ENCODE assay signal across 18 mouse cellular contexts in the genomic region with DNA sequence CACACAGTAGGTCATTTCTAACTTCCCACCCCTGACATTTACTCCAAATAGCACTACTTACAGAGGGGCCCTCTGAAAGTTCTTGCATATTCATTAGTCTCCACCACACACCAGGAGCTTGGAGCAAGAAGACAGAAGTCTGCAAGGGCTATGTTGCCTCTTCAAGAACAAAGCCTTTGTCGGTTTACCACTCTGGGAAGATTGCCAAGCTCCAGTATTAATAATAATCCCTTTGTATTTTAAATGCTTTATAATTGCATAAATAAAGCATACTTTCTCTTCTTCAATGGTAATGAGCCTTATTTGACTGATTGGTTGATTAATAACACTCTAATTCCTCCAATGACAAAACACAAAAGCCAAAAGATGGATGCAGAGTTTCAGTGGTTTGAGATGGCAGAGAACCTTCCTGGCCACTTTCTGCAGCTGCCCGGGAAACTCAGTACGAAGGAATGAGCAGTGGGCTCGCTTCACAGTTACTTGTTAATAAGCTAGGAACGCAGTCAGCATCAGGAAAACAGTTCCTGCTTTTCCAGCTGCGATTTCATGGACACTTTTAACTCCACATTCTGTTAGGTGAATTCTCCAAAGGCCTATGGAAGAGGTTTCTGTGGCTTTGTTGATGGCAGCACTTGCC.
DNase-seq lines count a peak whose midpoint lies in the region; ATAC-seq and TF ChIP-seq lines count a peak whose summit lies in the region.
"Had no signal": no experiment of that assay in that cellular context is flagged by ENCODE, and none has a peak within 500 bp of the region (broad histone marks: within the 10 kb centered on the region; RNA-seq: fewer than 3 reads in every experiment).

No protein-coding gene starts in this region.

- no peaks in the 10 kb centered on the region for H3K4me1 ChIP-seq in kidney, postnatal 0 days (replicated peaks; ENCODE audit: insufficient read depth, low read length)
- no peaks in the 10 kb centered on the region for H3K4me1 ChIP-seq in forebrain, postnatal 0 days (ENCODE audit: insufficient read depth)
- peaks cover 7% of the 10 kb centered on the region; the same call in 1 of the 2 replicates for H3K4me1 ChIP-seq in limb, embryonic 14.5 days (ENCODE audit: control insufficient read depth, insufficient read depth, low read length)
- H3K4me1 ChIP-seq in heart, adult 2 months (ENCODE audit: control insufficient read depth, insufficient read depth, low read length) = no peaks in the 10 kb centered on the region
- H3K4me1 ChIP-seq: intestine, embryonic 15.5 days; liver, embryonic 13.5 days; megakaryocyte, embryonic 14.5 days had no signal

- no peaks in the 10 kb centered on the region for H3K79me2 ChIP-seq in heart, adult 2 months (replicated peaks; ENCODE audit: control insufficient read depth, insufficient read depth, low read length)

- intact Hi-C loops in heart, adult 2 months (cut with DNase I) = no loop called here

- no peak overlapping the region for H3K9ac ChIP-seq in kidney, postnatal 0 days (ENCODE audit: low read depth, low read length)
- no peak overlapping the region for H3K9ac ChIP-seq in forebrain, postnatal 0 days
- H3K9ac ChIP-seq in limb, embryonic 14.5 days (ENCODE audit: low read depth, low read length, severe bottlenecking) = no peak overlapping the region
- H3K9ac ChIP-seq in heart, adult 2 months (ENCODE audit: low read depth, low read length) = no peak overlapping the region
- H3K9ac ChIP-seq: intestine, embryonic 15.5 days; liver, embryonic 13.5 days had no signal

- TF ChIP-seq POLR2A in limb, embryonic 14.5 days (IDR thresholded peaks at IDR 0.05; ENCODE audit: borderline replicate concordance, extremely low read depth, insufficient read depth, insufficient read length) = no peak
- no peak for TF ChIP-seq POLR2A in heart, adult 2 months (IDR thresholded peaks at IDR 0.05; ENCODE audit: insufficient read depth, low read depth, low read length)

- peak; percentile 18 for DNase-seq in kidney, postnatal 0 days (ENCODE audit: low spot score)
- DNase-seq in kidney, postnatal 14 days = no peak
- peak; percentile 23 for DNase-seq in fibroblast of lung, adult 2 months (ENCODE audit: low read depth)
- DNase-seq in forebrain, postnatal 0 days = no peak
- peak; percentile 29 for DNase-seq in limb, embryonic 14.5 days (ENCODE audit: low spot score)
- no peak for DNase-seq in spleen, postnatal 4 days (ENCODE audit: low spot score in 2 of 2)
- no peak for DNase-seq in gastrocnemius, adult 18-20 months (ENCODE audit: low spot score)
- DNase-seq in heart, adult 2 months = no peak
- DNase-seq: adrenal gland, postnatal 10 days; cerebellum, adult 8-10 months; heart, postnatal 10 days; kidney, postnatal 10 days; layer of hippocampus, adult 9-11 months; liver, embryonic 13.5 days had no signal

- ATAC-seq in kidney, postnatal 0 days (replicated peaks; ENCODE audit: low FRiP score, low read depth) = no peak
- peak; percentile 66; the same call in 1 of the 2 replicates for ATAC-seq in forebrain, postnatal 0 days
- ATAC-seq in limb, embryonic 14.5 days (ENCODE audit: low FRiP score, low read depth) = no peak
- ATAC-seq: CD4-positive, CD25-positive, alpha-beta regulatory T cell, adult 4 months; intestine, embryonic 15.5 days; lung, postnatal 0 days had no signal

- H3K9me3 ChIP-seq in kidney, postnatal 0 days (replicated peaks; ENCODE audit: low read length) = no peaks in the 10 kb centered on the region
- no peaks in the 10 kb centered on the region for H3K9me3 ChIP-seq in forebrain, postnatal 0 days (ENCODE audit: low read length)
- H3K9me3 ChIP-seq in limb, embryonic 14.5 days (ENCODE audit: control insufficient read depth, low read length) = no peaks in the 10 kb centered on the region
- H3K9me3 ChIP-seq: intestine, embryonic 15.5 days; liver, embryonic 13.5 days had no signal

- no peaks in the 10 kb centered on the region for H3K27me3 ChIP-seq in kidney, postnatal 0 days (ENCODE audit: insufficient read depth, low read length)
- no peaks in the 10 kb centered on the region for H3K27me3 ChIP-seq in forebrain, postnatal 0 days (ENCODE audit: insufficient read depth, low read length)
- H3K27me3 ChIP-seq in limb, embryonic 14.5 days (ENCODE audit: control insufficient read depth, insufficient read depth, low read length) = no peaks in the 10 kb centered on the region
- H3K27me3 ChIP-seq in heart, adult 2 months (ENCODE audit: control insufficient read depth, insufficient read depth, low read length) = no peaks in the 10 kb centered on the region
- H3K27me3 ChIP-seq: intestine, embryonic 15.5 days; liver, embryonic 13.5 days; megakaryocyte, embryonic 14.5 days had no signal

- H3K36me3 ChIP-seq in kidney, postnatal 0 days (ENCODE audit: insufficient read depth, low read length) = no peaks in the 10 kb centered on the region
- no peaks in the 10 kb centered on the region for H3K36me3 ChIP-seq in forebrain, postnatal 0 days (ENCODE audit: insufficient read depth)
- no peaks in the 10 kb centered on the region for H3K36me3 ChIP-seq in limb, embryonic 14.5 days (ENCODE audit: control insufficient read depth, insufficient read depth, low read length)
- H3K36me3 ChIP-seq in heart, adult 2 months (ENCODE audit: control insufficient read depth, insufficient read depth, low read length) = no peaks in the 10 kb centered on the region
- H3K36me3 ChIP-seq: intestine, embryonic 15.5 days; liver, embryonic 13.5 days had no signal

- whole genome bisulfite sequencing in kidney, postnatal 0 days = 44% methylated on average over 6 of the region's 6 CpGs
- WGBS in forebrain, postnatal 0 days = 23% methylated on average over 6 of the region's 6 CpGs
- WGBS in limb, embryonic 14.5 days = 28% methylated on average over 6 of the region's 6 CpGs
- 81% methylated on average over 6 of the region's 6 CpGs for WGBS in heart, adult 2 months

- no peak overlapping the region for H3K4me3 ChIP-seq in kidney, postnatal 0 days (replicated peaks; ENCODE audit: low read depth, low read length)
- no peak overlapping the region for H3K4me3 ChIP-seq in forebrain, postnatal 0 days (ENCODE audit: low read depth, low read length)
- no peak overlapping the region for H3K4me3 ChIP-seq in limb, embryonic 14.5 days (replicated peaks; ENCODE audit: low read length)
- H3K4me3 ChIP-seq in heart, adult 2 months = no peak overlapping the region
- H3K4me3 ChIP-seq: intestine, embryonic 15.5 days; liver, embryonic 13.5 days; megakaryocyte, embryonic 14.5 days had no signal

- no peak overlapping the region for H3K4me2 ChIP-seq in kidney, postnatal 0 days (ENCODE audit: low read length)
- H3K4me2 ChIP-seq in forebrain, postnatal 0 days (ENCODE audit: low read depth) = no peak overlapping the region
- H3K4me2 ChIP-seq in limb, embryonic 14.5 days (replicated peaks; ENCODE audit: low read depth, low read length, severe bottlenecking) = no peak overlapping the region
- H3K4me2 ChIP-seq: intestine, embryonic 15.5 days; liver, embryonic 13.5 days had no signal

- no peak for TF ChIP-seq EP300 in heart, adult 2 months (IDR thresholded peaks at IDR 0.05; ENCODE audit: insufficient read depth, low read depth, low read length)

- H3K27ac ChIP-seq in kidney, postnatal 0 days = no peak overlapping the region
- H3K27ac ChIP-seq in forebrain, postnatal 0 days (ENCODE audit: low read depth, low read length) = no peak overlapping the region
- no peak overlapping the region for H3K27ac ChIP-seq in limb, embryonic 14.5 days (replicated peaks; ENCODE audit: low read depth, low read length)
- no peak overlapping the region for H3K27ac ChIP-seq in heart, adult 2 months
- H3K27ac ChIP-seq: intestine, embryonic 15.5 days; liver, embryonic 13.5 days had no signal

- TF ChIP-seq CTCF in kidney, postnatal 0 days (IDR thresholded peaks at IDR 0.05; ENCODE audit: low read depth) = no peak
- TF ChIP-seq CTCF in forebrain, postnatal 0 days (IDR thresholded peaks at IDR 0.05; ENCODE audit: low read depth) = no peak
- TF ChIP-seq CTCF in heart, adult 2 months (IDR thresholded peaks at IDR 0.05) = no peak

Comparison
In these comparisons a context has a peak if more than half of its experiments do, and no peak if none do; other contexts are left out.
1. DNase-seq: peak in kidney, postnatal 0 days (single experiment), fibroblast of lung, adult 2 months (single experiment) and limb, embryonic 14.5 days (single experiment); none in kidney, postnatal 14 days (single experiment), forebrain, postnatal 0 days (single experiment), spleen, postnatal 4 days (0 of 2), gastrocnemius, adult 18-20 months (single experiment) and heart, adult 2 months (0 of 2).